Mouse (Mus musculus): ENCODE measurements at regions not wholly inside any gene's neighbourhood (a gene's known extent, or its start where the extent isn't known, plus 50 kb on each side); places are given as distances from the start of the nearest gene placed in this dataset.
A peak's percentile ranks its signal among the peaks of the same experiment; 100 is the strongest.
"Not testable (repeated sequence)": the region's sequence is repeated elsewhere in the genome, so short reads cannot be mapped to it uniquely, and the experiment has no call there.

- no peak for DNase-seq
- no peaks in the 10 kb centered on the region for H3K36me3 ChIP-seq (replicated peaks; ENCODE audit: insufficient read depth, low read length)
- no peaks in the 10 kb centered on the region for H3K9me3 ChIP-seq (ENCODE audit: low read length)
- no peaks in the 10 kb centered on the region for H3K27me3 ChIP-seq (ENCODE audit: insufficient read depth, low read length)
- no peaks in the 10 kb centered on the region for H3K4me1 ChIP-seq (ENCODE audit: insufficient read depth)
- WGBS (ENCODE audit: insufficient replicate concordance), result 74% methylated on average over 6 of the region's 6 CpGs
- H3K27ac ChIP-seq (ENCODE audit: low read depth), result no peak overlapping the region
- no peak for TF ChIP-seq EP300 (IDR thresholded peaks at IDR 0.05; ENCODE audit: low read depth)
- no peak for TF ChIP-seq CTCF (IDR thresholded peaks at IDR 0.05; ENCODE audit: low read depth)
- no peak overlapping the region for H3K4me2 ChIP-seq (ENCODE audit: low read depth, low read length)
- no peak overlapping the region for H3K4me3 ChIP-seq (ENCODE audit: low read depth, low read length)
- ATAC-seq, result no peak
- no peak overlapping the region for H3K9ac ChIP-seq (replicated peaks)
These were observed 71.1 kb upstream of the Ezr start for GRCm38 (mm10) chr17:6853641-6854040.

GRCm38 (mm10) chr17:6852177-6852947, 69.8 kb upstream of the Ezr start:
- Histone ChIP-seq H3K9ac (replicated peaks) (no peak overlapping the region), H3K4me3 (ENCODE audit: low read depth, low read length) (no peak overlapping the region), H3K27me3 (ENCODE audit: insufficient read depth, low read length) (no peaks in the 10 kb centered on the region), H3K4me2 (ENCODE audit: low read depth, low read length) (peak overlapping the region; percentile 38; the same call in 1 of the 2 replicates), H3K36me3 (replicated peaks; ENCODE audit: insufficient read depth, low read length) (no peaks in the 10 kb centered on the region), H3K4me1 (ENCODE audit: insufficient read depth) (no peaks in the 10 kb centered on the region), H3K27ac (ENCODE audit: low read depth) (no peak overlapping the region), H3K9me3 (ENCODE audit: low read length) (no peaks in the 10 kb centered on the region)
- peak; percentile 56 for ATAC-seq
- 56% methylated on average over 11 of the region's 11 CpGs for WGBS (ENCODE audit: insufficient replicate concordance)
- TF ChIP-seq CTCF (IDR thresholded peaks at IDR 0.05; ENCODE audit: low read depth) (peak; percentile 28; the same call in 1 of the 2 replicates), EP300 (IDR thresholded peaks at IDR 0.05; ENCODE audit: low read depth) (no peak; the same call in 1 of the 2 replicates)
- DNase-seq, result no peak

GRCm38 (mm10) chr17:6850513-6850912, 67.9 kb upstream of the Ezr start:
- H3K27me3 ChIP-seq (ENCODE audit: insufficient read depth, low read length), result no peaks in the 10 kb centered on the region
- no peak overlapping the region for H3K4me2 ChIP-seq (ENCODE audit: low read depth, low read length)
- H3K4me1 ChIP-seq (ENCODE audit: insufficient read depth), result no peaks in the 10 kb centered on the region
- no peak for DNase-seq
- no peak for ATAC-seq
- H3K27ac ChIP-seq (ENCODE audit: low read depth), result no peak overlapping the region
- H3K4me3 ChIP-seq (ENCODE audit: low read depth, low read length), result no peak overlapping the region
- TF ChIP-seq EP300 (IDR thresholded peaks at IDR 0.05; ENCODE audit: low read depth), result no peak
- TF ChIP-seq CTCF (IDR thresholded peaks at IDR 0.05; ENCODE audit: low read depth), result no peak
- H3K9ac ChIP-seq (replicated peaks), result no peak overlapping the region
- no peaks in the 10 kb centered on the region for H3K36me3 ChIP-seq (replicated peaks; ENCODE audit: insufficient read depth, low read length)
- no peaks in the 10 kb centered on the region for H3K9me3 ChIP-seq (ENCODE audit: low read length)

- H3K9ac ChIP-seq (replicated peaks); H3K27me3 ChIP-seq (ENCODE audit: insufficient read depth, low read length); H3K9me3 ChIP-seq (ENCODE audit: low read length); H3K4me2 ChIP-seq (ENCODE audit: low read depth, low read length); H3K4me3 ChIP-seq (ENCODE audit: low read depth, low read length); H3K4me1 ChIP-seq (ENCODE audit: insufficient read depth); H3K36me3 ChIP-seq (replicated peaks; ENCODE audit: insufficient read depth, low read length): not testable (repeated sequence)
- peak; percentile 61 for DNase-seq
- WGBS (ENCODE audit: insufficient replicate concordance), result 60% methylated on average over 19 of the region's 19 CpGs
- peak; percentile 41; the same call in 1 of the 2 replicates for ATAC-seq
- TF ChIP-seq EP300 (IDR thresholded peaks at IDR 0.05; ENCODE audit: low read depth), result 0 out of 2 replicates have a peak, but pooled peaks have one; percentile 8
- peak overlapping the region; percentile 16; the same call in 1 of the 2 replicates for H3K27ac ChIP-seq (ENCODE audit: low read depth)
These were observed 59.3 kb upstream of the Ezr start for GRCm38 (mm10) chr17:6841781-6842465.

GRCm38 (mm10) chr17:6835333-6835916, 52.8 kb upstream of the Ezr start:
- WGBS (ENCODE audit: insufficient replicate concordance), result 46% methylated on average over 7 of the region's 7 CpGs
- Histone ChIP-seq H3K4me2 (ENCODE audit: low read depth, low read length) (no peak overlapping the region), H3K36me3 (replicated peaks; ENCODE audit: insufficient read depth, low read length) (no peaks in the 10 kb centered on the region), H3K27ac (ENCODE audit: low read depth) (no peak overlapping the region), H3K4me1 (ENCODE audit: insufficient read depth) (no peaks in the 10 kb centered on the region), H3K9me3 (ENCODE audit: low read length) (no peaks in the 10 kb centered on the region), H3K9ac (replicated peaks) (no peak overlapping the region), H3K27me3 (ENCODE audit: insufficient read depth, low read length) (no peaks in the 10 kb centered on the region), H3K4me3 (ENCODE audit: low read depth, low read length) (no peak overlapping the region)
- no peak for DNase-seq
- TF ChIP-seq CTCF (IDR thresholded peaks at IDR 0.05; ENCODE audit: low read depth) (no peak), EP300 (IDR thresholded peaks at IDR 0.05; ENCODE audit: low read depth) (no peak)
- no peak for ATAC-seq

Data from liver, postnatal 0 days (tissue).